In genomic region chr1:155796757-155797405, GRCm38 (mm10) we compare ENCODE assay signal across 17 mouse cellular contexts. TPM values are rescaled to one million over a fixed set of nuclear protein-coding genes. Genes with fewer than 3 reads are reported as not detected.
DNase-seq lines count a peak whose midpoint lies in the region; ATAC-seq and TF ChIP-seq lines count a peak whose summit lies in the region.
"Had no signal": no experiment of that assay in that cellular context is flagged by ENCODE, and none has a peak within 500 bp of the region (broad histone marks: within the 10 kb centered on the region; RNA-seq: fewer than 3 reads in every experiment).

No protein-coding gene starts in this region.

- H3K27me3 ChIP-seq in heart, postnatal 0 days (ENCODE audit: control insufficient read depth, insufficient read depth, low read length): no peaks in the 10 kb centered on the region
- no peaks in the 10 kb centered on the region for H3K27me3 ChIP-seq in testis, adult 2 months (ENCODE audit: control insufficient read depth, insufficient read depth, low read length)
- no peaks in the 10 kb centered on the region for H3K27me3 ChIP-seq in liver, adult 2 months (ENCODE audit: control insufficient read depth, insufficient read depth, low read length)

- WGBS in heart, postnatal 0 days: 47% methylated on average over 11 of the region's 11 CpGs
- WGBS in liver, adult 2 months: 53% methylated on average over 11 of the region's 11 CpGs

- no peak for TF ChIP-seq POLR2A in testis, adult 2 months (IDR thresholded peaks at IDR 0.05; ENCODE audit: control insufficient read depth, low read depth, low read length)
- TF ChIP-seq POLR2A in liver, adult 2 months (IDR thresholded peaks at IDR 0.05; ENCODE audit: extremely low read depth, insufficient read depth, low read length): no peak

- H3K79me2 ChIP-seq in liver, adult 2 months (ENCODE audit: control insufficient read depth, insufficient read depth, low read length): peaks cover 14% of the 10 kb centered on the region; the same call in 1 of the 2 replicates

- H3K4me1 ChIP-seq in heart, postnatal 0 days (ENCODE audit: control insufficient read depth, insufficient read depth): peaks cover 11% of the 10 kb centered on the region
- H3K4me1 ChIP-seq in testis, adult 2 months (ENCODE audit: control insufficient read depth, insufficient read depth, low read length): no peaks in the 10 kb centered on the region; the same call in 1 of the 2 replicates
- peaks cover 48% of the 10 kb centered on the region for H3K4me1 ChIP-seq in liver, adult 2 months (ENCODE audit: control insufficient read depth, insufficient read depth, low read length)

- peaks cover 37% of the 10 kb centered on the region for H3K36me3 ChIP-seq in heart, postnatal 0 days (replicated peaks; ENCODE audit: control insufficient read depth, insufficient read depth, low read length)
- H3K36me3 ChIP-seq in testis, adult 2 months (ENCODE audit: control insufficient read depth, insufficient read depth, low read length): peaks cover 6% of the 10 kb centered on the region
- H3K36me3 ChIP-seq in liver, adult 2 months (ENCODE audit: control insufficient read depth, insufficient read depth, low read length): peaks cover 45% of the 10 kb centered on the region

- H3K9me3 ChIP-seq in heart, postnatal 0 days (replicated peaks; ENCODE audit: control insufficient read depth, low read length): no peaks in the 10 kb centered on the region

- no peak overlapping the region for H3K4me3 ChIP-seq in heart, postnatal 0 days (ENCODE audit: low read depth, low read length)
- H3K4me3 ChIP-seq in testis, adult 2 months (ENCODE audit: control insufficient read depth, low read depth, low read length): no peak overlapping the region
- H3K4me3 ChIP-seq in liver, adult 2 months (ENCODE audit: insufficient read depth, low read depth, low read length): no peak overlapping the region

- peak overlapping the region; percentile 11; the same call in 1 of the 2 replicates for H3K4me2 ChIP-seq in heart, postnatal 0 days (ENCODE audit: low read depth, low read length)

- no peak for TF ChIP-seq CTCF in heart, postnatal 0 days (IDR thresholded peaks at IDR 0.05; ENCODE audit: low read depth)
- TF ChIP-seq CTCF in testis, adult 2 months (IDR thresholded peaks at IDR 0.05; ENCODE audit: control insufficient read depth, insufficient read depth, insufficient replicate concordance, low read depth, low read length): no peak
- TF ChIP-seq CTCF in liver, adult 2 months (IDR thresholded peaks at IDR 0.05; ENCODE audit: low read depth, low read length): no peak

- no peak overlapping the region for H3K27ac ChIP-seq in heart, postnatal 0 days (ENCODE audit: low read depth)
- peak overlapping the region; percentile 30; the same call in 1 of the 2 replicates for H3K27ac ChIP-seq in testis, adult 2 months (ENCODE audit: control insufficient read depth, insufficient read depth, low read depth, low read length)
- H3K27ac ChIP-seq in liver, adult 2 months (replicated peaks; ENCODE audit: insufficient read depth, low read depth, low read length): peak overlapping the region; percentile 31; the same call in 1 of the 2 replicates

- DNase-seq in heart, postnatal 0 days (ENCODE audit: low spot score): no peak
- DNase-seq in heart, adult 11 months: no peak
- no peak for DNase-seq in testis, postnatal 10 days (ENCODE audit: low spot score)
- no peak for DNase-seq in liver, adult 2 months (ENCODE audit: extremely low read depth, low read depth, low spot score)
- DNase-seq in Muller cell, postnatal 12 days (ENCODE audit: inconsistent ontology term): no peak
- DNase-seq in embryo, embryonic 11 days: no peak
- DNase-seq: forebrain, postnatal 0 days; kidney, postnatal 4 days; lung, adult 18-20 months; lung, postnatal 4 days; thymus, adult 2 months had no signal

- H3K9ac ChIP-seq in heart, postnatal 0 days (replicated peaks; ENCODE audit: low read depth, low read length): no peak overlapping the region
- no peak overlapping the region; the same call in 1 of the 2 replicates for H3K9ac ChIP-seq in liver, adult 2 months (ENCODE audit: low read depth, low read length)
- H3K9ac ChIP-seq: forebrain, postnatal 0 days had no signal

- no peak for ATAC-seq in heart, postnatal 0 days (ENCODE audit: insufficient read depth, low read depth)
- ATAC-seq: midbrain, embryonic 16.5 days had no signal

- TF ChIP-seq EP300 in heart, postnatal 0 days (IDR thresholded peaks at IDR 0.05; ENCODE audit: low read depth): no peak

RNA-seq across cellular contexts. Expression of gene Qsox1, which starts 15.8 kb away (rescaled TPM):
- 58.2 and 64.8 TPM in 2 replicates for total RNA-seq in heart, postnatal 0 days (2014; rRNA removed; ENCODE audit: low replicate concordance)
- 28.1 and 33.2 TPM in 2 replicates for polyA plus RNA-seq in heart, postnatal 0 days (2015; fragmentation: Nextera tagmentation; extraction: Ambion mirVana)
- 113 and 116 TPM in 2 replicates for polyA plus RNA-seq in testis, adult 2 months (2012; rRNA removed)
- 221 and 249 TPM in 2 replicates for total RNA-seq in liver, adult 2 months (2014; rRNA removed)
- 475 and 543 TPM in 2 replicates for polyA plus RNA-seq in liver, adult 2 months (2012; rRNA removed)

RNA-seq across cellular contexts. Expression of gene Lhx4, which starts 45.4 kb away (rescaled TPM):
- total RNA-seq in heart, postnatal 0 days (2014; rRNA removed; ENCODE audit: low replicate concordance): not detected in 2 replicates
- polyA plus RNA-seq in heart, postnatal 0 days (2015; fragmentation: Nextera tagmentation; extraction: Ambion mirVana): not detected in 2 replicates
- 0.07 and 0.16 TPM in 2 replicates for polyA plus RNA-seq in testis, adult 2 months (2012; rRNA removed)
- not detected in 2 replicates for total RNA-seq in liver, adult 2 months (2014; rRNA removed)
- not detected in 2 replicates for polyA plus RNA-seq in liver, adult 2 months (2012; rRNA removed)
- total RNA-seq: forebrain, postnatal 0 days; gastrocnemius, adult 18-20 months; granulocyte monocyte progenitor cell, adult 5-6 weeks; heart, postnatal 10 days; left cerebral cortex, postnatal 36 days had no signal
